Comparison of ENCODE assay signal across 8 mouse cellular contexts in the genomic region with DNA sequence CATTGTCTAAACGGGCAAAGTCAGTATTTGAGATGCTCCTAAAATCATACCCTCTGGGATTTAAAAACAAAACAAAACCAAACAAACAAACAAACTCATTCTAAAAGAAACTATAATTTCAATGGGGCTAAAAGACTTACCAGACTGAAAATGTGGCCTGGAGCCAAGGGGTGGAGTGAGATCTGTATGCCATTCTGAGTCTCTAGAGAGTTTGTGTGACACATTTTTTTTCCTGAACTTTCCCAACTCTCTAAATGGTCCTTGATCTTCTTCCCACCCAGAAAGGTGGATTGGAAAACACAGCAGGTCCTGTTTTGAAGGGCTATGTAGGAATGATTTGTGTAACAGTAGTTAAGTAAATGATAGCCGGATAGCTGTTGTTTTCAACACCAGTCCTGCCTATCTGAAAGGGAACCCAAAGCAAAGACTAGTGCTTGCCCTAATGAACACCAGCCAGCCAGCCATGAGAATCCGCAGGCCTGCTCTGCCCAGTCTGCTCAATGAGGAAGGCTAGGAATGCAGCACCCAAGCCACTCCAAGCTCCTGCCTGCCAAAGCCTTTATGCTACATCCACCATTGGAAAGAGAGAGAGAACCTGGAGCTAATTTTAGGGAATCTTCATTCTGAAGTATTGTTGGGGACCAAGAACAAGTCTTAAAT. TPM values are rescaled to one million over a fixed set of nuclear protein-coding genes. Genes with fewer than 3 reads are reported as not detected.
DNase-seq lines count a peak whose midpoint lies in the region; ATAC-seq lines count a peak whose summit lies in the region.

No protein-coding gene starts in this region.

- WGBS in forebrain, embryonic 13.5 days, result 68% methylated on average over 3 of the region's 3 CpGs

- H3K27ac ChIP-seq in forebrain, embryonic 13.5 days, result no peak overlapping the region

- H3K4me3 ChIP-seq in forebrain, embryonic 13.5 days, result no peak overlapping the region

- H3K36me3 ChIP-seq in forebrain, embryonic 13.5 days (ENCODE audit: poor library complexity, severe bottlenecking), result no peaks in the 10 kb centered on the region

- H3K4me1 ChIP-seq in forebrain, embryonic 13.5 days, result peaks cover 10% of the 10 kb centered on the region

- no peak for ATAC-seq in forebrain, embryonic 13.5 days

- peak overlapping the region; percentile 67; the same call in 1 of the 2 replicates for H3K4me2 ChIP-seq in forebrain, embryonic 13.5 days

- no peak overlapping the region for H3K9ac ChIP-seq in forebrain, embryonic 13.5 days

- H3K9me3 ChIP-seq in forebrain, embryonic 13.5 days (replicated peaks), result no peaks in the 10 kb centered on the region

- DNase-seq in thymus, postnatal 25 days, result peak; percentile 44
- DNase-seq in thymus, postnatal 10 days (ENCODE audit: low spot score in 2 of 2), result no peak
- DNase-seq in kidney, adult 9 months, result peak; percentile 26
- DNase-seq in lung, postnatal 14 days, result peak; percentile 63
- no peak for DNase-seq in thymus, adult 18-20 months
- no peak for DNase-seq in testis, postnatal 10 days (ENCODE audit: low spot score)
- no peak for DNase-seq in cerebellum, adult 11 months

- no peaks in the 10 kb centered on the region for H3K27me3 ChIP-seq in forebrain, embryonic 13.5 days

RNA-seq across cellular contexts. Expression of gene 4930523C07Rik, which starts 1.0 kb away (rescaled TPM):
- 1.8 TPM in 2 replicates for polyA plus RNA-seq in forebrain, embryonic 13.5 days (2015; fragmentation: Nextera tagmentation; extraction: Ambion mirVana)

Comparison
In these comparisons a context has a peak if more than half of its experiments do, and no peak if none do; other contexts are left out.
1. DNase-seq: peak in thymus, postnatal 25 days (single experiment), kidney, adult 9 months (single experiment) and lung, postnatal 14 days (single experiment); none in thymus, postnatal 10 days (0 of 2), thymus, adult 18-20 months (0 of 2), testis, postnatal 10 days (single experiment) and cerebellum, adult 11 months (single experiment).